Mouse (Mus musculus) forebrain, postnatal 0 days (tissue): ENCODE results near the gene Piezo1. TPM values are rescaled to one million over a fixed set of nuclear protein-coding genes. Genes with fewer than 3 reads are reported as not detected.

ENCODE experiments used
- ATAC-seq: fragments of 200-750 bp; cut with Nextera tagmentation; 2 replicates; pipeline ENCODE4 v1.8.0; 2017; ENCODE audit warnings: mild to moderate bottlenecking, moderate library complexity
- DNase-seq: peaks from one replicate; pipeline ENCODE4 v3.0.0-alpha.2; 2015
- H3K27ac ChIP-seq: fragments of 300-500 bp; sonication (generic); 2 replicates; pipeline ENCODE4 v1.5.1; 2014; ENCODE audit warnings: low read depth, mild to moderate bottlenecking, antibody characterized with exemption, low read length, moderate library complexity, mixed read lengths
- H3K27me3 ChIP-seq: fragments of 300-500 bp; sonication (generic); 2 replicates; pipeline ENCODE4 v1.6.1; 2014; ENCODE audit warnings: mild to moderate bottlenecking, low read length, mixed read lengths; ENCODE audit not compliant: insufficient read depth
- H3K36me3 ChIP-seq: fragments of 300-500 bp; sonication (generic); 2 replicates; pipeline ENCODE4 v1.6.1; 2014; ENCODE audit warnings: mild to moderate bottlenecking, moderate library complexity; ENCODE audit not compliant: insufficient read depth
- H3K4me1 ChIP-seq: fragments of 300-500 bp; sonication (generic); 2 replicates; pipeline ENCODE4 v1.6.1; 2014; ENCODE audit warnings: antibody characterized with exemption; ENCODE audit not compliant: insufficient read depth
- H3K4me2 ChIP-seq: fragments of 300-500 bp; sonication (generic); 2 replicates; pipeline ENCODE4 v1.6.1; 2014; ENCODE audit warnings: low read depth, mild to moderate bottlenecking, moderate library complexity
- H3K4me3 ChIP-seq: fragments of 300-500 bp; sonication (generic); 2 replicates; pipeline ENCODE4 v1.5.1; 2014; ENCODE audit warnings: low read depth, low read length, mixed read lengths
- H3K9ac ChIP-seq: fragments of 300-500 bp; sonication (generic); 2 replicates; pipeline ENCODE4 v1.6.1; 2014; ENCODE audit warnings: mild to moderate bottlenecking
- H3K9me3 ChIP-seq: fragments of 300-500 bp; sonication (generic); 2 replicates; pipeline ENCODE4 v1.6.1; 2016; ENCODE audit warnings: low read length
- CTCF ChIP-seq: sonication (generic); IDR thresholded peaks from 2 replicates; pipeline ENCODE4 v1.5.1; 2016; ENCODE audit warnings: antibody characterized with exemption, control low read depth, low read depth
- WGBS: fragments of 180-500 bp; shearing (Covaris S2); extraction: QIAGEN DNeasy Blood & Tissue Kit; methylation state at CpG from one replicate; pipeline ENCODE4 v1.1.7; 2014; 5-methylcytosine and 5-hydroxymethylcytosine counted together
- polyA plus RNA-seq: library from polyadenylated mRNA; unstranded; fragments of >200 nt; fragmentation: Nextera tagmentation; extraction: Ambion mirVana; gene quantifications from 2 replicates; pipeline ENCODE4 v1.2.1, GENCODE M21; 2015
- total RNA-seq: library from RNA; depleted of rRNA; stranded (reverse); fragments of >200 nt; gene quantifications from 2 replicates; pipeline ENCODE4 v1.2.3, GENCODE M21; 2014

Gene Piezo1
- total and polyA plus RNA-seq, 2 experiments from 2014 or later: 1.4 to 15.1 TPM

DNA sequence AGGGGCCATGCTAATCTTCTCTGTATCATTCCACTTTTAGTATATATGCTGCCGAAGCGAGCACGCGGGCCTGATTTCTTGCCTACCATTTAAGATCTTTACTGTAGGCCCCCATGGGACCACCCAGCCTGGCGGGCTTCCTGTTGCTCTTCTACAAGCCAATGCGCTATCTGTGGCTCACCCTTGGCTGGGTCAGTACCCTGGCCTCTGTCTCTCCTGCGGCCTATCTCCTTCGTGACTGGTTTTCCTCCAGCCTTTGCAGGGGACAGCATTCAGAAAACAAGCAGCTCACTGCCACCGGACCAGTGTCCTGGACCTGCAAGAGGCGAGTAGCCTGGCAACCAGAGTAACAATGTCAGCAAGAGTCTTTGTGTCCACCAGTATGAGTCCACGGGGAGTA is 30.5 kb downstream of the Piezo1 start:
- TF ChIP-seq CTCF: no peak
- H3K27me3 ChIP-seq: no peaks in the 10 kb centered on the region
- no peak overlapping the region for H3K27ac ChIP-seq
- no peaks in the 10 kb centered on the region for H3K36me3 ChIP-seq
- ATAC-seq (no peak), DNase-seq (no peak)
- H3K9me3 ChIP-seq: no peaks in the 10 kb centered on the region
- WGBS: 81% methylated on average over 11 of the region's 11 CpGs
- no peak overlapping the region for H3K9ac ChIP-seq
- H3K4me1 ChIP-seq: 0 out of 2 replicates have a peak, but pooled peaks cover 10% of the 10 kb centered on the region
- H3K4me2 ChIP-seq: no peak overlapping the region
- no peak overlapping the region for H3K4me3 ChIP-seq

- 42% methylated on average over 6 of the region's 6 CpGs for WGBS
- Histone ChIP-seq H3K27ac (no peak overlapping the region), H3K9me3 (no peaks in the 10 kb centered on the region), H3K9ac (no peak overlapping the region), H3K4me1 (no peaks in the 10 kb centered on the region), H3K4me3 (no peak overlapping the region), H3K27me3 (no peaks in the 10 kb centered on the region), H3K36me3 (no peaks in the 10 kb centered on the region), H3K4me2 (no peak overlapping the region)
- TF ChIP-seq CTCF: no peak
- ATAC-seq: no peak
- no peak for DNase-seq
Measured at GRCm38 (mm10) chr8:122517541-122518190, 33.5 kb downstream of the Piezo1 start.

DNA sequence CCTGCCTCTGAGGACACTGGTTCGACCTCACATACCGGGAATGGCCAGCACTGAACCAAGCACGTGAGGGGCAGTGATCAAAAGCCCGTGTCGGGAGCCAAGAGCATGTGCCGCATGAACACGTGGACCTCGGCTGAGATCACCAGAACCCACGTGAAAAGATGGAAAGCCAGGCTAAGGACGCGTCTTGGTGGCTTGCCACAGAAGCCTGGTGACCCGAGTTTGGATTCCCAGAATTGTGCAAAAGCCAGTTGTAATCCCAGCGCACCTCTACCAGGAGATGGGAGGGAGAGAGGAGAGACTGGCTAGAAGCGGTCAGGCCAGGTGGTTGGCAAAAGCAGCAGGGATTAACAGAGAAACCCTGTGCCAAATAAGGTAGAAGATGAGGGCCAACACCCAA is 35.4 kb downstream of the Piezo1 start:
- no peaks in the 10 kb centered on the region for H3K9me3 ChIP-seq
- no peak for TF ChIP-seq CTCF
- no peaks in the 10 kb centered on the region for H3K36me3 ChIP-seq
- ATAC-seq (no peak), DNase-seq (no peak)
- 90% methylated on average over 14 of the region's 14 CpGs for WGBS
- no peaks in the 10 kb centered on the region for H3K27me3 ChIP-seq
- no peak overlapping the region for H3K27ac ChIP-seq
- H3K9ac ChIP-seq: no peak overlapping the region
- H3K4me1 ChIP-seq: no peaks in the 10 kb centered on the region
- H3K4me2 ChIP-seq: no peak overlapping the region
- H3K4me3 ChIP-seq: no peak overlapping the region

DNA sequence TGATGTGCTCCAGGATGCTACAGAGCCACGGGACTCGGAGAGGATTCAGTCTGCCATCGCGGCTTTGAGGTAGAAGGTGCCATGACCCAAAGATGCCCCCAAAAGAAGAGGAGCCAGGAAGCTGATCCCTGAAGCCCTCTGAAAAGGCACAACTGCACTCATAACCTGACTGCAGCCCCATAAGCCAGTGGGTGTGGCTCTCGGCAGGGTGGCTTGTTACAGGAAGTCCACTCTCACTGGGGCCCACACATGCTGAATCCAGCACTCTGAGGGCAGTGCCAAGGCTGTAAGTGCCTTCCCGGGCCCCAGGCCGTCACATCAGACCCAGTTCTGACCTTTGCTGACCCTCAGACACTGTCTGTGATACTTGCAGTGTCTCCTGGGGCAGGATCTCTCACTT is 38.7 kb downstream of the Piezo1 start:
- Histone ChIP-seq H3K36me3 (no peaks in the 10 kb centered on the region), H3K4me1 (no peaks in the 10 kb centered on the region), H3K9ac (no peak overlapping the region), H3K27ac (no peak overlapping the region), H3K4me3 (no peak overlapping the region), H3K4me2 (no peak overlapping the region), H3K9me3 (no peaks in the 10 kb centered on the region), H3K27me3 (no peaks in the 10 kb centered on the region)
- no peak for TF ChIP-seq CTCF
- DNase-seq (no peak), ATAC-seq (no peak)
- WGBS: 81% methylated on average over 7 of the region's 7 CpGs

DNA sequence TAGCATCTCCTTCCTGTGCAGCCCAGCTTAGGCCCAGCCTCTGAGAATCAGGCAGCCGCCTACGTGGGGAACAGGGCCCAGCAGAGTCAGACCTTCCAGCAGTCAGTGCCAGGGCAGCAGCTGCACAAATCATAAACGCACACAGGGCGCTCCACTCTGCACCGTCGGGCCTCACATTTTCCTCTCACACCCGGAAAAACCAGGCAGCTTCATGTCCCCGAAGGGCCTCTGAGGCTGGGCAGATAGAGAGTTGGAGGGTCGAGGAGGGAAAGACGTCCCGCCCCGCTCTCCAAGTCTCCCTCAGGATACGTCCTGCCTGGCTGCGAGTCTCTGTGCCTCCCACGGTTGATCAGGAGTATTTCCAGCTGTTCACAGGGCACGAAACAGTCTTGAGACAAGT is 39.6 kb downstream of the Piezo1 start:
- H3K4me3 ChIP-seq: no peak overlapping the region
- no peak overlapping the region for H3K27ac ChIP-seq
- H3K36me3 ChIP-seq: no peaks in the 10 kb centered on the region
- H3K4me1 ChIP-seq: no peaks in the 10 kb centered on the region
- H3K9me3 ChIP-seq: no peaks in the 10 kb centered on the region
- no peaks in the 10 kb centered on the region for H3K27me3 ChIP-seq
- DNase-seq (no peak), ATAC-seq (no peak)
- H3K9ac ChIP-seq: no peak overlapping the region
- no peak for TF ChIP-seq CTCF
- 84% methylated on average over 16 of the region's 16 CpGs for WGBS
- H3K4me2 ChIP-seq: no peak overlapping the region

GRCm38 (mm10) chr8:122500856-122501255 is 50.3 kb downstream of the Piezo1 start:
- Histone ChIP-seq H3K9me3 (no peaks in the 10 kb centered on the region), H3K27me3 (no peaks in the 10 kb centered on the region), H3K4me3 (no peak overlapping the region), H3K36me3 (no peaks in the 10 kb centered on the region), H3K4me1 (no peaks in the 10 kb centered on the region), H3K9ac (no peak overlapping the region), H3K4me2 (no peak overlapping the region), H3K27ac (no peak overlapping the region)
- DNase-seq (peak; percentile 85), ATAC-seq (peak; percentile 48)
- TF ChIP-seq CTCF: peak; percentile 94
- WGBS: 39% methylated on average over 10 of the region's 10 CpGs

DNA sequence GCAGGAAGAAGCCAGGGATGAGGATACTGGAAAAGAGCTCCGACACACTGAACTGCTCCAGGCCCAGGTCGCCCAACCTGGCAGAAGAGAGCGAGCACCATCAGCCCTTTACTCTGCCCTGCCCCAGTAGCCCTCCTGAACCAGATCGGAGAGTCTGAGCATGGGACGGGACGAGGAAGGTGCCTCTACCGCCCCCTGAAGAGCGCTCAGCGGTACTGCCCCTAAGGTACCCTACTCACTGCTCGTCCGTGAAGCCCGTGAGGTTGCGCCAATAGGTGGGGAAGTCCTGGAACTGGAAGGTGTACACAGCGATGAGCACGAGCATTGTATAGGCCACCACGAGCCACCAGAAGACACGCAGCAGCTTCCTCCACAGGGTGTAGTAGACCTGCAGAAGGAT is 53.2 kb downstream of the Piezo1 start:
- peak; percentile 34; the same call in 1 of the 2 replicates for TF ChIP-seq CTCF
- WGBS: 65% methylated on average over 17 of the region's 17 CpGs
- H3K4me3 ChIP-seq: no peak overlapping the region

More for the DNA sequence above, 53.2 kb downstream of the Piezo1 start:
- DNase-seq: no peak
- Histone ChIP-seq H3K27ac (no peak overlapping the region), H3K36me3 (no peaks in the 10 kb centered on the region), H3K9ac (no peak overlapping the region), H3K4me1 (no peaks in the 10 kb centered on the region), H3K27me3 (no peaks in the 10 kb centered on the region), H3K4me2 (no peak overlapping the region), H3K9me3 (no peaks in the 10 kb centered on the region)
- no peak for ATAC-seq
